ENCODE assay signal across 26 mouse cellular contexts in genomic region chr14:28286511-28286910, GRCm38 (mm10).
DNase-seq lines count a peak whose midpoint lies in the region; ATAC-seq and TF ChIP-seq lines count a peak whose summit lies in the region.
"Had no signal": no experiment of that assay in that cellular context is flagged by ENCODE, and none has a peak within 500 bp of the region (broad histone marks: within the 10 kb centered on the region; RNA-seq: fewer than 3 reads in every experiment).

No protein-coding gene starts in this region.

- no peak overlapping the region for H3K4me2 ChIP-seq in liver, postnatal 0 days (ENCODE audit: low read depth, low read length)
- no peak overlapping the region for H3K4me2 ChIP-seq in liver, embryonic 12.5 days
- no peak overlapping the region for H3K4me2 ChIP-seq in hindbrain, embryonic 12.5 days (replicated peaks)
- H3K4me2 ChIP-seq: forebrain, embryonic 15.5 days; heart, embryonic 12.5 days; midbrain, embryonic 11.5 days had no signal

- no peaks in the 10 kb centered on the region for H3K27me3 ChIP-seq in liver, postnatal 0 days (ENCODE audit: insufficient read depth, low read length)
- no peaks in the 10 kb centered on the region for H3K27me3 ChIP-seq in liver, embryonic 12.5 days (replicated peaks)
- H3K27me3 ChIP-seq in embryonic facial prominence, embryonic 10.5 days (replicated peaks; ENCODE audit: low read depth, poor library complexity, severe bottlenecking), result no peaks in the 10 kb centered on the region
- H3K27me3 ChIP-seq in hindbrain, embryonic 12.5 days, result no peaks in the 10 kb centered on the region
- H3K27me3 ChIP-seq: CH12.LX; forebrain, embryonic 15.5 days; heart, embryonic 12.5 days had no signal

- TF ChIP-seq CTCF in liver, postnatal 0 days (IDR thresholded peaks at IDR 0.05; ENCODE audit: low read depth), result no peak

- no peaks in the 10 kb centered on the region for H3K9me3 ChIP-seq in liver, postnatal 0 days (ENCODE audit: low read length)
- H3K9me3 ChIP-seq in liver, embryonic 12.5 days (replicated peaks), result no peaks in the 10 kb centered on the region
- no peaks in the 10 kb centered on the region for H3K9me3 ChIP-seq in embryonic facial prominence, embryonic 10.5 days
- no peaks in the 10 kb centered on the region for H3K9me3 ChIP-seq in hindbrain, embryonic 12.5 days (replicated peaks)
- H3K9me3 ChIP-seq: forebrain, embryonic 15.5 days; heart, embryonic 12.5 days; limb, embryonic 10.5 days had no signal

- no peak for TF ChIP-seq EP300 in liver, postnatal 0 days (IDR thresholded peaks at IDR 0.05; ENCODE audit: low read depth)

- no peak overlapping the region for H3K27ac ChIP-seq in liver, postnatal 0 days (ENCODE audit: low read depth)
- no peak overlapping the region for H3K27ac ChIP-seq in liver, embryonic 12.5 days
- no peak overlapping the region for H3K27ac ChIP-seq in embryonic facial prominence, embryonic 10.5 days (replicated peaks)
- no peak overlapping the region for H3K27ac ChIP-seq in hindbrain, embryonic 12.5 days
- H3K27ac ChIP-seq: forebrain, embryonic 15.5 days; kidney, postnatal 0 days; limb, embryonic 10.5 days had no signal

- DNase-seq in heart, adult 11 months, result peak; percentile 80
- DNase-seq in heart, postnatal 4 days, result no peak
- peak; percentile 31 for DNase-seq in liver, postnatal 0 days
- peak; percentile 44 for DNase-seq in kidney, adult 9 months
- DNase-seq in embryonic facial prominence, embryonic 10.5 days (ENCODE audit: low spot score), result no peak
- DNase-seq: B cell, adult 2 months; cerebellum, adult 11 months; cerebellum, adult 9-11 months; gastrocnemius, postnatal 10 days; heart, postnatal 10 days; layer of hippocampus, adult 9-11 months; liver; lung, adult 2 months; lung, postnatal 14 days; thymus, adult 18-20 months; thymus, postnatal 36 days had no signal

- no peak overlapping the region for H3K4me3 ChIP-seq in liver, postnatal 0 days (ENCODE audit: low read depth, low read length)
- no peak overlapping the region for H3K4me3 ChIP-seq in liver, embryonic 12.5 days
- no peak overlapping the region for H3K4me3 ChIP-seq in embryonic facial prominence, embryonic 10.5 days
- no peak overlapping the region for H3K4me3 ChIP-seq in hindbrain, embryonic 12.5 days
- H3K4me3 ChIP-seq: forebrain, embryonic 15.5 days; heart, embryonic 12.5 days; limb, embryonic 10.5 days had no signal

- no peak for ATAC-seq in liver, postnatal 0 days
- no peak for ATAC-seq in liver, embryonic 12.5 days
- no peak for ATAC-seq in hindbrain, embryonic 12.5 days (ENCODE audit: low FRiP score)
- no peak for ATAC-seq in inflammation-experienced regulatory T-cells, adult 6 months
- ATAC-seq: forebrain, embryonic 15.5 days had no signal

- H3K4me1 ChIP-seq in liver, postnatal 0 days (ENCODE audit: insufficient read depth), result no peaks in the 10 kb centered on the region; the same call in 1 of the 2 replicates
- H3K4me1 ChIP-seq in liver, embryonic 12.5 days, result no peaks in the 10 kb centered on the region
- H3K4me1 ChIP-seq in embryonic facial prominence, embryonic 10.5 days, result peaks cover under 1% of the 10 kb centered on the region
- no peaks in the 10 kb centered on the region for H3K4me1 ChIP-seq in hindbrain, embryonic 12.5 days
- H3K4me1 ChIP-seq: forebrain, embryonic 15.5 days had no signal

- no peak overlapping the region for H3K9ac ChIP-seq in liver, postnatal 0 days (replicated peaks)
- H3K9ac ChIP-seq in liver, embryonic 12.5 days, result no peak overlapping the region
- no peak overlapping the region for H3K9ac ChIP-seq in hindbrain, embryonic 12.5 days
- H3K9ac ChIP-seq: forebrain, embryonic 15.5 days; heart, embryonic 12.5 days had no signal

- H3K36me3 ChIP-seq in liver, postnatal 0 days (replicated peaks; ENCODE audit: insufficient read depth, low read length), result no peaks in the 10 kb centered on the region
- H3K36me3 ChIP-seq in liver, embryonic 12.5 days, result no peaks in the 10 kb centered on the region
- H3K36me3 ChIP-seq in embryonic facial prominence, embryonic 10.5 days (replicated peaks), result no peaks in the 10 kb centered on the region
- H3K36me3 ChIP-seq in hindbrain, embryonic 12.5 days, result no peaks in the 10 kb centered on the region
- H3K36me3 ChIP-seq: forebrain, embryonic 15.5 days; G1E; heart, embryonic 12.5 days; limb, embryonic 10.5 days had no signal

Comparison
In these comparisons a context has a peak if more than half of its experiments do, and no peak if none do; other contexts are left out.
1. DNase-seq: peak in heart, adult 11 months (single experiment), liver, postnatal 0 days (single experiment) and kidney, adult 9 months (single experiment); none in heart, postnatal 4 days (single experiment) and embryonic facial prominence, embryonic 10.5 days (single experiment).